Comparison of ENCODE assay signal across 18 mouse cellular contexts in genomic region chr5:28259385-28259784, GRCm38 (mm10). TPM values are rescaled to one million over a fixed set of nuclear protein-coding genes. Genes with fewer than 3 reads are reported as not detected.
"Had no signal": no experiment of that assay in that cellular context is flagged by ENCODE, and none has a peak within 500 bp of the region (broad histone marks: within the 10 kb centered on the region; RNA-seq: fewer than 3 reads in every experiment).

No protein-coding gene starts in this region.

- H3K27ac ChIP-seq: kidney, embryonic 15.5 days; limb, embryonic 12.5 days; liver, embryonic 14.5 days; midbrain, embryonic 12.5 days; stomach, embryonic 15.5 days had no signal

- H3K4me3 ChIP-seq: kidney, embryonic 15.5 days; limb, embryonic 12.5 days; midbrain, embryonic 12.5 days; stomach, embryonic 15.5 days had no signal

- H3K27me3 ChIP-seq: kidney, embryonic 15.5 days; limb, embryonic 12.5 days; stomach, embryonic 15.5 days had no signal

- DNase-seq: kidney, adult 2 months; kidney, postnatal 14 days; lung, adult 2 months; lung, postnatal 36 days; right cerebral cortex, adult 18-20 months; right cerebral cortex, postnatal 25 days; thymus, adult 2 months; thymus, postnatal 25 days had no signal

- ATAC-seq: lung, postnatal 0 days; midbrain, embryonic 16.5 days had no signal

- H3K4me1 ChIP-seq: kidney, embryonic 15.5 days; limb, embryonic 12.5 days; midbrain, embryonic 12.5 days; stomach, embryonic 15.5 days had no signal

- H3K36me3 ChIP-seq: kidney, embryonic 15.5 days; limb, embryonic 12.5 days; midbrain, embryonic 12.5 days; stomach, embryonic 15.5 days had no signal

RNA-seq across cellular contexts. Expression of gene Cnpy1, which starts 13.8 kb away (rescaled TPM):
- total RNA-seq: left cerebral cortex, postnatal 25 days; megakaryocyte-erythroid progenitor cell, adult 5-6 weeks had no signal
- polyA plus RNA-seq: limb, embryonic 12.5 days; liver, adult 2 months; thymus, adult 2 months had no signal
